In genomic region chr5:75598491-75598890, GRCm38 (mm10) we compare ENCODE assay signal across 26 mouse cellular contexts. TPM values are rescaled to one million over a fixed set of nuclear protein-coding genes. Genes with fewer than 3 reads are reported as not detected.
A peak's percentile ranks its signal among the peaks of the same experiment; 100 is the strongest.
DNase-seq lines count a peak whose midpoint lies in the region; ATAC-seq lines count a peak whose summit lies in the region.
"Had no signal": no experiment of that assay in that cellular context is flagged by ENCODE, and none has a peak within 500 bp of the region (broad histone marks: within the 10 kb centered on the region; RNA-seq: fewer than 3 reads in every experiment).

No protein-coding gene starts in this region.

- no peak overlapping the region for H3K9ac ChIP-seq in midbrain, embryonic 16.5 days (ENCODE audit: low read depth, low read length)
- H3K9ac ChIP-seq: embryonic facial prominence, embryonic 12.5 days; embryonic facial prominence, embryonic 15.5 days; forebrain, postnatal 0 days; hindbrain, embryonic 13.5 days had no signal

- ATAC-seq in midbrain, embryonic 16.5 days = no peak
- ATAC-seq: forebrain, embryonic 14.5 days; forebrain, postnatal 0 days; hindbrain, embryonic 16.5 days; inflammation-experienced regulatory T-cells, adult 6 months; intestine, postnatal 0 days; Patski had no signal

- no peaks in the 10 kb centered on the region for H3K27me3 ChIP-seq in midbrain, embryonic 10.5 days (ENCODE audit: low read depth, poor library complexity, severe bottlenecking)
- no peaks in the 10 kb centered on the region for H3K27me3 ChIP-seq in midbrain, embryonic 16.5 days (ENCODE audit: control insufficient read depth, insufficient read depth, low read depth, low read length)
- H3K27me3 ChIP-seq: CH12.LX; embryonic facial prominence, embryonic 12.5 days; embryonic facial prominence, embryonic 15.5 days; hindbrain, embryonic 13.5 days; Patski had no signal

- H3K36me3 ChIP-seq in midbrain, embryonic 10.5 days = no peaks in the 10 kb centered on the region
- H3K36me3 ChIP-seq in midbrain, embryonic 16.5 days (ENCODE audit: control insufficient read depth, insufficient read depth, low read length) = no peaks in the 10 kb centered on the region
- H3K36me3 ChIP-seq: embryonic facial prominence, embryonic 12.5 days; embryonic facial prominence, embryonic 15.5 days; hindbrain, embryonic 13.5 days had no signal

- no peaks in the 10 kb centered on the region for H3K9me3 ChIP-seq in midbrain, embryonic 10.5 days (replicated peaks)
- no peaks in the 10 kb centered on the region for H3K9me3 ChIP-seq in midbrain, embryonic 16.5 days (replicated peaks; ENCODE audit: control insufficient read depth, low read length, poor library complexity, severe bottlenecking)
- H3K9me3 ChIP-seq: embryonic facial prominence, embryonic 12.5 days; embryonic facial prominence, embryonic 15.5 days; hindbrain, embryonic 13.5 days had no signal

- DNase-seq in adrenal gland, postnatal 10 days = peak; percentile 57
- DNase-seq in adrenal gland, adult 8-10 months = no peak
- no peak for DNase-seq in midbrain, embryonic 10.5 days (ENCODE audit: low spot score)
- DNase-seq in adrenal gland, postnatal 25 days = peak; percentile 15
- DNase-seq in cerebellum, adult 8-10 months = no peak
- DNase-seq in right cerebral cortex, adult 18-20 months = no peak
- DNase-seq: B cell, adult 2 months; cerebellum, adult 11-12 months; cerebellum, adult 9-10 months; cerebellum, postnatal 25 days; forebrain, postnatal 0 days; gastrocnemius, adult 2 months; gastrocnemius, postnatal 14 days; heart, adult 11 months; kidney, adult 2 months had no signal

- WGBS in midbrain, embryonic 10.5 days = 91% methylated on average over 13 of the region's 13 CpGs
- WGBS in midbrain, embryonic 16.5 days = 91% methylated on average over 13 of the region's 13 CpGs

- no peak overlapping the region for H3K4me2 ChIP-seq in midbrain, embryonic 16.5 days (ENCODE audit: low read length)
- H3K4me2 ChIP-seq: embryonic facial prominence, embryonic 12.5 days; embryonic facial prominence, embryonic 15.5 days; heart, embryonic 11.5 days; hindbrain, embryonic 13.5 days had no signal

- H3K27ac ChIP-seq in midbrain, embryonic 10.5 days (replicated peaks) = 0 out of 2 replicates have a peak overlapping the region, but pooled peaks have one; percentile 38
- H3K27ac ChIP-seq in midbrain, embryonic 16.5 days (ENCODE audit: low read length) = no peak overlapping the region
- H3K27ac ChIP-seq: embryonic facial prominence, embryonic 12.5 days; embryonic facial prominence, embryonic 15.5 days; gastrocnemius, adult 2 months; hindbrain, embryonic 13.5 days had no signal

- H3K4me1 ChIP-seq in midbrain, embryonic 10.5 days = peaks cover 43% of the 10 kb centered on the region
- peaks cover 15% of the 10 kb centered on the region for H3K4me1 ChIP-seq in midbrain, embryonic 16.5 days (ENCODE audit: control insufficient read depth, insufficient read depth, low read length)

- H3K4me3 ChIP-seq in midbrain, embryonic 10.5 days = no peak overlapping the region
- H3K4me3 ChIP-seq in midbrain, embryonic 16.5 days (ENCODE audit: low read depth, low read length) = no peak overlapping the region
- H3K4me3 ChIP-seq: embryonic facial prominence, embryonic 12.5 days; embryonic facial prominence, embryonic 15.5 days; gastrocnemius, adult 2 months; hindbrain, embryonic 13.5 days had no signal

RNA-seq across cellular contexts. Expression of gene Kit, which starts 23.8 kb away (rescaled TPM):
- total RNA-seq in adrenal gland, postnatal 10 days (2021) = 10 to 100 TPM in 1 of 2 experiments, 1 to 10 TPM in 1; 9.3 to 14.1 TPM
- 1 to 10 TPM in 3 of 4 experiments, under 1 TPM in 1; 0.99 to 2.0 (median 1.5) TPM for total RNA-seq in adrenal gland, adult 8-10 months (2022)
- polyA plus RNA-seq in midbrain, embryonic 10.5 days (2016; fragmentation: Nextera tagmentation; extraction: Ambion mirVana) = 21.0 and 23.8 TPM in 2 replicates
- 41.7 and 49.0 TPM in 2 replicates for polyA plus RNA-seq in midbrain, embryonic 16.5 days (2015; fragmentation: Nextera tagmentation; extraction: Ambion mirVana)
- total RNA-seq in adrenal gland, postnatal 25 days (2021) = 5.6 and 10.2 TPM in 2 replicates

Comparison
In these comparisons a context has a peak if more than half of its experiments do, and no peak if none do; other contexts are left out.
1. DNase-seq: peak in adrenal gland, postnatal 10 days (single experiment) and adrenal gland, postnatal 25 days (single experiment); none in adrenal gland, adult 8-10 months (single experiment), midbrain, embryonic 10.5 days (single experiment), cerebellum, adult 8-10 months (single experiment) and right cerebral cortex, adult 18-20 months (single experiment).